Mouse (Mus musculus): ENCODE data around the gene Atp1b2. TPM values are rescaled to one million over a fixed set of nuclear protein-coding genes. Genes with fewer than 3 reads are reported as not detected.
"Not testable (repeated sequence)": the region's sequence is repeated elsewhere in the genome, so short reads cannot be mapped to it uniquely, and the experiment has no call there.

The Atp1b2 gene
- polyA plus RNA-seq, 2 experiments, result 10.4 to 17.9 TPM

GRCm38 (mm10) chr11:69633128-69633866 lies 27.6 kb upstream of the Atp1b2 start:
- ATAC-seq (ENCODE audit: low FRiP score, low read depth) (peak; percentile 51), DNase-seq (ENCODE audit: low spot score) (no peak)
- Histone ChIP-seq H3K36me3 (ENCODE audit: control insufficient read depth, insufficient read depth, low read length) (peaks cover 9% of the 10 kb centered on the region), H3K27me3 (ENCODE audit: control insufficient read depth, insufficient read depth, low read length) (no peaks in the 10 kb centered on the region), H3K4me2 (replicated peaks; ENCODE audit: low read depth, low read length, severe bottlenecking) (peak overlapping the region; percentile 77), H3K9ac (ENCODE audit: low read depth, low read length, severe bottlenecking) (peak overlapping the region; percentile 94), H3K4me3 (replicated peaks; ENCODE audit: low read length) (peak overlapping the region; percentile 98), H3K9me3 (ENCODE audit: control insufficient read depth, low read length) (no peaks in the 10 kb centered on the region), H3K4me1 (ENCODE audit: control insufficient read depth, insufficient read depth, low read length) (peaks cover 16% of the 10 kb centered on the region; the same call in 1 of the 2 replicates), H3K27ac (replicated peaks; ENCODE audit: low read depth, low read length) (peak overlapping the region; percentile 95)
- no peak for TF ChIP-seq POLR2A (IDR thresholded peaks at IDR 0.05; ENCODE audit: borderline replicate concordance, extremely low read depth, insufficient read depth, insufficient read length)
- under 1% methylated on average over 40 of the region's 50 CpGs for WGBS

- Histone ChIP-seq H3K36me3 (ENCODE audit: control insufficient read depth, insufficient read depth, low read length) (peaks cover 9% of the 10 kb centered on the region), H3K9ac (ENCODE audit: low read depth, low read length, severe bottlenecking) (peak within 1 kb of the TSS; percentile 94), H3K9me3 (ENCODE audit: control insufficient read depth, low read length) (no peaks in the 10 kb centered on the region), H3K4me1 (ENCODE audit: control insufficient read depth, insufficient read depth, low read length) (peaks cover 16% of the 10 kb centered on the region; the same call in 1 of the 2 replicates), H3K4me3 (replicated peaks; ENCODE audit: low read length) (peak within 1 kb of the TSS; percentile 98), H3K27me3 (ENCODE audit: control insufficient read depth, insufficient read depth, low read length) (no peaks in the 10 kb centered on the region), H3K27ac (replicated peaks; ENCODE audit: low read depth, low read length) (peak within 1 kb of the TSS; percentile 95), H3K4me2 (replicated peaks; ENCODE audit: low read depth, low read length, severe bottlenecking) (peak within 1 kb of the TSS; percentile 77)
- DNase-seq (ENCODE audit: low spot score) (peak; percentile 99), ATAC-seq (ENCODE audit: low FRiP score, low read depth) (peak; percentile 98)
- 1% methylated on average over 25 of the region's 56 CpGs for WGBS
- TF ChIP-seq POLR2A (IDR thresholded peaks at IDR 0.05; ENCODE audit: borderline replicate concordance, extremely low read depth, insufficient read depth, insufficient read length), result 0 out of 2 replicates have a peak, but pooled peaks have one; percentile 60
Measured at GRCm38 (mm10) chr11:69632284-69633089, 26.7 kb upstream of the Atp1b2 start, which contains the start of gene Fxr2. Gene Fxr2 (plus strand): TSS chr11:69632990.

- DNase-seq (ENCODE audit: low spot score), result no peak
- H3K27me3 ChIP-seq (ENCODE audit: control insufficient read depth, insufficient read depth, low read length), result no peaks in the 10 kb centered on the region
- 67% methylated on average over 1 of the region's 1 CpGs for WGBS
- no peak overlapping the region for H3K4me3 ChIP-seq (replicated peaks; ENCODE audit: low read length)
- peaks cover 5% of the 10 kb centered on the region; the same call in 1 of the 2 replicates for H3K4me1 ChIP-seq (ENCODE audit: control insufficient read depth, insufficient read depth, low read length)
- H3K36me3 ChIP-seq (ENCODE audit: control insufficient read depth, insufficient read depth, low read length), result no peaks in the 10 kb centered on the region
- H3K9me3 ChIP-seq (ENCODE audit: control insufficient read depth, low read length), result no peaks in the 10 kb centered on the region
- ATAC-seq (ENCODE audit: low FRiP score, low read depth), result no peak
- TF ChIP-seq POLR2A (IDR thresholded peaks at IDR 0.05; ENCODE audit: borderline replicate concordance, extremely low read depth, insufficient read depth, insufficient read length), result no peak
- H3K9ac ChIP-seq (ENCODE audit: low read depth, low read length, severe bottlenecking), result no peak overlapping the region
- no peak overlapping the region for H3K27ac ChIP-seq (replicated peaks; ENCODE audit: low read depth, low read length)
- no peak overlapping the region for H3K4me2 ChIP-seq (replicated peaks; ENCODE audit: low read depth, low read length, severe bottlenecking)
Measured at GRCm38 (mm10) chr11:69629802-69630201, 24.1 kb upstream of the Atp1b2 start.

- H3K4me1 ChIP-seq (ENCODE audit: control insufficient read depth, insufficient read depth, low read length), result no peaks in the 10 kb centered on the region
- no peak overlapping the region for H3K4me2 ChIP-seq (replicated peaks; ENCODE audit: low read depth, low read length, severe bottlenecking)
- TF ChIP-seq POLR2A (IDR thresholded peaks at IDR 0.05; ENCODE audit: borderline replicate concordance, extremely low read depth, insufficient read depth, insufficient read length), result no peak
- no peaks in the 10 kb centered on the region for H3K27me3 ChIP-seq (ENCODE audit: control insufficient read depth, insufficient read depth, low read length)
- no peaks in the 10 kb centered on the region for H3K9me3 ChIP-seq (ENCODE audit: control insufficient read depth, low read length)
- DNase-seq (ENCODE audit: low spot score), result peak; percentile 76
- 37% methylated on average over 6 of the region's 6 CpGs for WGBS
- no peak overlapping the region for H3K4me3 ChIP-seq (replicated peaks; ENCODE audit: low read length)
- no peak for ATAC-seq (ENCODE audit: low FRiP score, low read depth)
- no peak overlapping the region for H3K9ac ChIP-seq (ENCODE audit: low read depth, low read length, severe bottlenecking)
- no peak overlapping the region for H3K27ac ChIP-seq (replicated peaks; ENCODE audit: low read depth, low read length)
- H3K36me3 ChIP-seq (ENCODE audit: control insufficient read depth, insufficient read depth, low read length), result no peaks in the 10 kb centered on the region
Measured at GRCm38 (mm10) chr11:69628286-69628685, 22.5 kb upstream of the Atp1b2 start.

- H3K4me3 ChIP-seq (replicated peaks; ENCODE audit: low read length); DNase-seq (ENCODE audit: low spot score); H3K27me3 ChIP-seq (ENCODE audit: control insufficient read depth, insufficient read depth, low read length); ATAC-seq (ENCODE audit: low FRiP score, low read depth); H3K27ac ChIP-seq (replicated peaks; ENCODE audit: low read depth, low read length); H3K4me2 ChIP-seq (replicated peaks; ENCODE audit: low read depth, low read length, severe bottlenecking); H3K36me3 ChIP-seq (ENCODE audit: control insufficient read depth, insufficient read depth, low read length); H3K9me3 ChIP-seq (ENCODE audit: control insufficient read depth, low read length); H3K9ac ChIP-seq (ENCODE audit: low read depth, low read length, severe bottlenecking); H3K4me1 ChIP-seq (ENCODE audit: control insufficient read depth, insufficient read depth, low read length): not testable (repeated sequence)
- WGBS, result 82% methylated on average over 2 of the region's 2 CpGs
Measured at GRCm38 (mm10) chr11:69624339-69624738, 18.6 kb upstream of the Atp1b2 start.
